ENCODE assay signal across 17 mouse cellular contexts in genomic region chr10:118585821-118586220, GRCm38 (mm10).
DNase-seq lines count a peak whose midpoint lies in the region; ATAC-seq lines count a peak whose summit lies in the region.
"Had no signal": no experiment of that assay in that cellular context is flagged by ENCODE, and none has a peak within 500 bp of the region (broad histone marks: within the 10 kb centered on the region; RNA-seq: fewer than 3 reads in every experiment).

No protein-coding gene starts in this region.

- DNase-seq in embryo, embryonic 10 days (ENCODE audit: low spot score) = no peak
- DNase-seq in left cerebral cortex, adult 18-20 months (ENCODE audit: low spot score in 2 of 2) = no peak
- DNase-seq in right cerebral cortex, postnatal 36 days (ENCODE audit: low spot score in 2 of 2) = no peak
- DNase-seq: adrenal gland, adult 2 months; adrenal gland, postnatal 10 days; adrenal gland, postnatal 25 days; cerebellum, adult 11 months; cerebellum, adult 18-20 months; cerebellum, adult 8-10 months; cerebellum, adult 9-11 months; cerebellum, postnatal 14 days; cerebellum, postnatal 36 days had no signal

- peak; percentile 65 for ATAC-seq in granulocyte monocyte progenitor cell, adult 5-6 weeks (replicated peaks; ENCODE audit: poor library complexity, severe bottlenecking)
- peak; percentile 59 for ATAC-seq in megakaryocyte, adult 5-6 weeks (ENCODE audit: poor library complexity, severe bottlenecking)
- ATAC-seq in neutrophil, adult 5-6 weeks (ENCODE audit: extremely low read depth, insufficient number of reproducible peaks, low FRiP score, poor library complexity, severe bottlenecking) = 0 out of 2 replicates have a peak, but pooled peaks have one; percentile 30
- ATAC-seq: forebrain, embryonic 13.5 days; forebrain, embryonic 15.5 days had no signal
